Mouse (Mus musculus) ES-E14 (cell line): Measurements from ENCODE around the gene Mettl17.

ENCODE experiments used
- CHD2 ChIP-seq: IDR thresholded peaks from 2 replicates; pipeline ENCODE4 v1.6.1; 2014; ENCODE audit warnings: mild to moderate bottlenecking, low read depth, low read length, inconsistent platforms
- HCFC1 ChIP-seq: IDR thresholded peaks from 2 replicates; pipeline ENCODE4 v1.6.1; 2012; ENCODE audit warnings: low read length, inconsistent platforms, borderline replicate concordance; ENCODE audit not compliant: insufficient read depth
- MAFK ChIP-seq: IDR thresholded peaks from 2 replicates; pipeline ENCODE4 v1.6.1; 2014; ENCODE audit warnings: mild to moderate bottlenecking, low read depth, low read length, inconsistent platforms; ENCODE audit not compliant: insufficient read depth
- ZC3H11A ChIP-seq: IDR thresholded peaks from 2 replicates; pipeline ENCODE4 v1.6.1; 2012; ENCODE audit warnings: low read depth, mild to moderate bottlenecking, inconsistent platforms, low read length, borderline replicate concordance

GRCm38 (mm10) chr14:51853399-51853798, 31.2 kb upstream of the Mettl17 start, which contains the start of gene Ear6:
- TF ChIP-seq ZC3H11A (no peak), CHD2 (no peak), HCFC1 (no peak), MAFK (no peak)
